Mouse (Mus musculus): Measurements from ENCODE around the gene Taf1c.

The Taf1c gene

DNA sequence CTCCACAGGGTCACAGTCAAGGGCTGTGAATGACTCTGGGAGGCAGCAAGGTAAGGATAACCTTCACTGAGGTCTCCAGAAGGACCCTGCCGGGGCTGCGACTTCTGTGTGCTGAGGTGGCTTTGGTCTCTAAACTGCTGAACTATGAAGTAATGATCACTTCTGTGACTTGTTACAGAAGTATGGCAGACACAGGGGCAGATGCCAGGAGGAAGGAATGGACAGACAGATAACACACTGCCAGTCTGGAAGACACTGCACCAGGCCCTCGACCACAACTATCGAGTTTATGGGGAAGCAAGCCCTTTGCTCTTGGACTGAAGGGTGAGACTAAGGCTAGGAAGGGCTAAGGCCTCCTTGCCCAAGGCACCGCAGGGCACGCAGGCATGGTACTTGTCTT, 33.9 kb downstream of the Taf1c start:
- no peak for DNase-seq

DNA sequence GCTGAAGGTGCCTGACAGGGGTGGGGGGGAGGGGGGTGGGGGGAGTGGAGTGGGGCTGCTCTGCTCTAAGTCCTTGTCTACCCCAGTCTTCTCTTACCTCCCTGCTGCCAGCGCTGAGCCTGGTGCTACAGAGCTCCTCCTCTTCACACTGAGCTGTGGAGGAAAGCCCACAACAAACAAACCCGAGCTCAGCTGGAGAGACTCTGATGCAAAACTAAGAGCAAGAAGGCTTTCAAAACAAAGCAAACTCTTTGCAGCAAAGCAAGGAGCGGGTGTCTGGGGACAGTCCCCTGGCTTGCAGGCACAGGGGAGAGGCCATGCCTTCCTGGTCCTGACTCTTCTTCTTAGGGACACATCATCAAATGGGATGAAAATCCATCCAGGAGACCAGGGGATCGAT, 35.1 kb downstream of the Taf1c start:
- no peak for DNase-seq

DNA sequence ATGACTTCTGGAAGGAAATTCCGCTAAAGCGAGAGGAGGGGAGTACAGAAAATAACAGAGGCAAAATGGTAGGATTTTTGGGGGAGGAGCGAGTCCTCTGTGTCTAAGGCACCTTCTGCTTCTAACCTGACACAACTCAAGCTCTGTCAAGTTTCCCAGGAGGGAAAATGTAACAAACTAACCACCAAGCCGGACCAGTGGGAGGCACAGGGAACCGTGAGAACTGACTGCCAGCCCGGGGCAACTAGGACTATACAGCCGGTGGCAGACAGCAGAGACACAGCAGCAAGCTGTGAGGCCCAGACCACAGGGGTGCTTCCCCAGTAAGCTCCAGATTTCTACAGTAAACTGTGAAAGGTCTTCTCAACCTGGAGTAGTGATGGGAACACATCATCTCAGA, 36.1 kb downstream of the Taf1c start:
- DNase-seq, result no peak

DNA sequence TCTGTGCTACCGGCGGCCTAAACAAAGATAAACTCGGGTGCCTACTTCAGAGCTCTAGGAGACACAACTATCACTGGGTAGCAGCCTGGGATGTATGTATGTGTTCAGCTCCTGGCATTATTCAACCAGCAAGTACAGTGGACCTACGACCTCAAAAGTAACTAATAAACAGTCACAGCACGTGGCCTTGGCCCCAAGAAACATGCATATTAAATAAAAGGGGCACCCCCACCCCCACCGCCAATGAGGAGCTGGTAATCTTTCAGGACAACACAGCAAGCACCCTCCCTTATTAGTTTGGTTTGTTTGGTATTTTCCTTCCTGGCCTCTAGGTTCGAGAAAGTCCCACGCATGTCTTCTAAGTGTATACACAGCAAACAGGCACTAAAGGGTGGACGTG, 36.8 kb downstream of the Taf1c start:
- no peak for DNase-seq

DNA sequence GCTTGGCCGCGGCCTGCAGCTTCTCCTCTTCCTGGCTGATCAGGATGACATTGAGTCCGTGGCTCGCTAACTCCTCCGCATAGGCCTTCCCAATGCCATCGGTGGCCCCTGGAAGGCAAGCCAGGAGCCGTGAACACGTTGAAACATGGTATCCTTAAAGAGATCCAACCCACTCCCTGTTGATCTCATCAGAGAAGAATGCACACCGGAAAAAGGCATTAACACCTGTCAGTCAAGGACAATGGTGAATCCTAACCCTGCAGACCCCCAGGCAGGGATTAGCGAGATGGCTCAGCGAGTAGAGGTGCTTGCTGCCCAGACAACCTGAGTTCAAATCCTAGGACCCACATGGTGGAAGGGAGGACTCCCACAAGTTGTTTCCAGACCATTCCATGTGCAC, 38.7 kb downstream of the Taf1c start:
- no peak for DNase-seq

DNA sequence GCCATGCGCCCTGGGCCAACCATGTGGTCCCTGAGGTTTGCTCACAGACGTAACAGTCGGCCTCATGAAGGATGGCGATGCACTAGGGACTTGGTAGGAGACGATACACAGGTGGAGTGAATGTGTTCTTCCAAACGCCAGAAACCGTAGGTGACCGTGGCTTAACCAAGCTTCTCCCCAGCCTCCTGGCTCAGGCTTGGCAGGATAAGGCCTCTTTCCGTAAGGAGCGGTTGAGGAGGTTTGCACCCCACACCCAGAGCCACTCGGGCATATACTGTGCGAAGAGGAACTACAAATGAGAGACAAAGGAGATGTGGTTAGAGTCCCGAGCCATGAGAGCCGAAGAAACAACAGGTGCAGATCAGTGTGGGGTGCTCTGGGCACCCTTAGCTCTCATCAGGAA, 41.2 kb downstream of the Taf1c start:
- DNase-seq, result peak; percentile 14 to 28

DNA sequence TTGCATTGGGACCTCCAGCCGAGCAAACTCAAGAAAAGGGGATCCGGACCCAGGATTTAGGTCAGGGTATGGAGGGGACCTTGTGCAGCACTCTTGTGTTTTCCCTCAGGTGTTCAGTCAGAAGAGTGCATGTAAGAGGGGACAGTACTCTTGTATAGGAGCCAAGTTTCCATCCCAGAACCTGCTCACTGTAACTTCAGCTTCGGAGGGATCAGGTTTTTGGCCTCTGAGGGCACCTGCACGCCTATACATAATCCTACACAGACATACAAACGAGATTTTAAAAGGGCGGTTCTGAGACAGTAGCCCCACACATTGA, 45.7 kb downstream of the Taf1c start:
- DNase-seq, result no peak

DNA sequence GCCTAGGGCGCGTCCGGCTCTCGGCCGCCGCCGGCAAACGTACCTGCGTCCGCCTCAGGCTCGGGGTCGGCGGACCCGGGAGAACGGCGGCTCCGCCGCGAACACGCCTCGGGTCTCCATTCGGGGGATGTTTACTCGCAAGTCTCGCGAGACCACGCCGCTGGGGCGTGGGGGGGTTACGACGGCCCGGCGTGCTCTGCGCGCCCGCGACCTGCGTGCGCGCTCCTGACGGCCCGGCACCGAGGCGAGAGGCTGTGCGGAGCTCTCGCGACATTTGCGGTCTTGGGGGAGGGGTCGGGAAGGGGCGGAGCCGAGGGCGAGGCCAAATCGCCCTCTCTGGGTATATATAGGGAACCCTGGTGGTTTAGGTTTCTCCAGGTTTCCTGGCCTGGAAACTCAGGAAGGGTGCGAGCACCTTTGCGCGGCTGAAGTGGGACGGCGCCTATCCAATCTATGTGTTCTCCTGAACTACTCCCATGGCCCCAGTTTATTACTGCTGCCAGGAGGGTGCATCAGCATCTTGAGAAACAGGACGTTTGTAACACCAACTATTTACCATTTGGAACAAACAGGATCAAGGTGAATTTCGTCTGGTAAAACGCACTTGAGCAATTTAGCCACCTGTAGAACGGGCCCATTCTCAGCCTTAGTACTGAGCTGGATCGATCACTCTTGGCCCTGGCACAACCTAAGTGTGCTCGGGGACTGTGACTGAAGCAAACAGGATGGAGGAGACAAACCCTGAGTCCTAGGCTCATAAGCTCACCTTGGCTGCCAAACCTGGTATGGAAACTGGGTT, 46.2 kb downstream of the Taf1c start, which contains the start of gene Mbtps1:
Gene Mbtps1 (minus strand): TSS at position 133 of the 799 bp plus-strand sequence.
- peak; percentile 96 to 98 for DNase-seq

DNA sequence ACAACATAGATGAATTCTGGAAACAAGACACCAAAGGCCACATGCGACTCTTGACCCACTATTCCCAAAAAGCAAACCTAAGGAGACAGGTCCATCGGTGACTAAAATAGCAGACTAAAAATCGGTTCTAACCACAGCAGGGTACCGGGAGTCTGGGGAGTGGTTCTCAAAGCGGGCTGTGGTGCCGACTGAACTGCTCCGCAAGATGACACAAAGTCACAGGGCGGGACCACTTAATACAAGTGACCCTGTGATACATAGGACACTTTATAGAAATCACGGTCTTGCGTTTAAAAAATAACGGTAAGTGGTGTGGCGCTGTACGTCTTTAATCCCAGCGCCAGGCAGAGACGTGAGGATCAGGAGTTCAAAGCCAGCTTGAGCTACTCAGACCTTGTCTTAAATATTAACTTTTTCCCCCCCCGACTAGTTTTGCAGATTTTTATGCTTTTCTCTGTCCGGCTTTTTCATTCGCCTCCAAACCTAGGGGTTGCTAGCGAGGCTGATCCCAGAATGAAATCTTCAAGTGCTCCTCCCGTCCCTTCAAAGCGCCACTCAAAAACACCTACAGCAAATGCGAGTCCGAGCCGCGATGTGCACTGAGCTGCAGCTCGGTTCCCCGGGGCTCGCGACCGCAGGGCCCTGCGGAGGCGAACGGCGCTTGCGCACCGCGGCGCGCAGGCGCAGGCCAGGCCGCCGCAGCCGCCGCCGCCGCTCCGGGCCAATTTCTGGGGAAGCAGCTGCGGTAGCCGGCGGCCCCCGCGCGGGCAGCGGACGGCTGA, 47.0 kb downstream of the Taf1c start:
- peak in 1 of 2 experiments; percentile 81 for DNase-seq

DNA sequence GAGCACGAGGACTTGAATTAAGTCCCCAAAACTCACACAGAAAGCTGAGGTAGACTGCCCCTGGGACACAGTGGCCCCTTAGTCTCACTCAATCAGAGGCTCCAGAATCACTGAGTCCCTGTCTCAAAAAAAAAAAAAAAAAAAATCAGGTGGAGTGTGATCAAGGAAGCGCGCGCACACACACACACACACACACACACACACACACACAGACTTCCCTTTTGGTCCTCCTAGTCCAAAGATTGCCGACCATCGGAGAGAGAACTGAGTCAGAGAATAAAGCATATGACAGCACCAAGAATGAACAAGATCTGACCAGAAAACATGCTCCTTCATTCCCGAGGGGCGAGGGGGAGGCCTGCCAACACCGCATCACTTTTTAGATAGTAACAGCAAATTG, 47.9 kb downstream of the Taf1c start:
- DNase-seq, result no peak

DNA sequence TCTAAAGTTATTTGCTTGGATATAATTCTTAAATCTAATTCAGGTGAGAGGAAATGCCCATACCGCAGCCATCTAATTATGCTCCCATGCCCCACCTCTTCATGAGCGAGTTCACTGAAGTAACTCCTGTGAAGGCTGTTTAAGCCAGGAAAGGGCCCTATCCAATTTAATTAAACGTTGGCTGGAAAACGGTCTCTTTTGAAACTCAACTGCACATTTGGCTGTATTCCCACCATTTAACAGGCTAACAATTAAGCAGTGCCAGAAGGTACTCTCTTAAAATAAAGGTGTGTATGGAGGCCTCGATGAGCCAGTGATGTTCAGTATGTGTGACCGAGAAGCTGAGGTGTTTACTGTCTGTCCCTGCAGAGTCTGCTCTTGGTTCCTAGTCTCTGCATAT, 49.2 kb downstream of the Taf1c start:
- DNase-seq, result no peak

DNA sequence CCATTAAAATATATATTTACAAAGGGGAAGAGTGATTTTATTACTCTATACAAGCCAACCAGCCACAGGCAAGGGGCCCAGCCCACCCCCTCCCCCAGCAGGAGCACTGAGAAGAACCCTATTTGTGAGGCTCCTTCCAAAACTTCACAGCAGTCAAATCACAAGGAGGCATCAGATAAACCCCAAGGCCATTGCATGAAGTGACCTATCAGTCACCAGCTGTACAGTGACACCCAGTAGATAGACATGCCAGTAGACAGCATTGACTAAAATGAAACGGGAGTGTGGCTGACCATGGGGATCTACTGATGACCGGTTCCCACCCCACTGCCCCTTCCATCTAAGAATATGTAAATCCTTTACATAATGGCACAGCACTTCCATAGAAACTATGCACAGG, 52.1 kb downstream of the Taf1c start:
- DNase-seq, result no peak

DNA sequence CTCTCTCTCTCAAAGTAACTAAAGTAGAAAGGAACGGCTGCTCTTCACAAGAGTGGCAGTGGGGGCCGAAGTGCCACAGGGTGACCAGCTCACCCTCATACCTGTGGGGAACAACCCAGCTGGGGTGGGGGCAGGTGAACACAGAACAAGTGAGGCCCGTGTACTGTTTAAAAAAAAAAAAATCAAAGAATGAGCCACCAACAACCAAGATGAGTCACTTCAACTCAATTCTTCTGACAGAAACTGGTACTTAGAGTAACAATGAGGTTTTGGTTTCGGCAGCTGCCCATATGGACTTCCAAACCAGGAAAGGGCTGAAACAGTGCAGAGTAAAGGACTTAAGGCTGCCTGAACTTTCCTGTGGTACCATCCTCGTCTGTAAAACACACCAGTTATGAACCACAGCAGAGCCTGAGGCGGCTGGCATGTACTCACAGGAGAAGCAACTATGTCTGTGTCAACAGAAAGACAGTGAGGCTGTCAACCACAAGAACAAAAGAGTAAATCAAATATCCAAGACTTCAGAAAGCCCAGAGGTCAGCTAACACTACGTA, 56.4 kb downstream of the Taf1c start:
- DNase-seq, result no peak
